Mouse (Mus musculus): ENCODE data around the gene Arglu1.

Gene Arglu1

DNA sequence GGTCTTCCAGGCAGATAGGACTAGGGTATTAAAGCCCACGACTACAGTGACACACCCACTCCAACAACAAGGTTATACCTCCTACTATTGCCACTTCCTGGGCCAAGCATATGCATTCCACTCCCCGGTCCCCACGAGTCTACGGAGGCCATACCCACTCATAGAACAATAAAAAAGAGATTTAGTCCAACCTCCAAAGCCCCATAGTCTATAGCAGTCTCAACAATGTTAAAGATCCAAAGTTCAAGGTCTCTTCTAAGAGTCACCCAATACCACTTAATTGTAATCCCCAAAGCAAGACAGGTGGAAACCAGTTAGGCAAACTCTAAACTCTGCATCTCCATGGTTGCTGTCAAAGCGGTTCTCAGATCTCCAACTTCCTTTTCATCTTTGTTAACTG lies 15.5 kb downstream of the Arglu1 start:
- H3K27me3 ChIP-seq (ENCODE audit: control insufficient read depth, insufficient read depth, low read length, poor library complexity, severe bottlenecking): no peaks in the 10 kb centered on the region
- H3K36me3 ChIP-seq (ENCODE audit: control insufficient read depth, insufficient read depth, low read length, poor library complexity, severe bottlenecking): peaks cover 12% of the 10 kb centered on the region
- DNase-seq (ENCODE audit: low read depth, low spot score): no peak

DNA sequence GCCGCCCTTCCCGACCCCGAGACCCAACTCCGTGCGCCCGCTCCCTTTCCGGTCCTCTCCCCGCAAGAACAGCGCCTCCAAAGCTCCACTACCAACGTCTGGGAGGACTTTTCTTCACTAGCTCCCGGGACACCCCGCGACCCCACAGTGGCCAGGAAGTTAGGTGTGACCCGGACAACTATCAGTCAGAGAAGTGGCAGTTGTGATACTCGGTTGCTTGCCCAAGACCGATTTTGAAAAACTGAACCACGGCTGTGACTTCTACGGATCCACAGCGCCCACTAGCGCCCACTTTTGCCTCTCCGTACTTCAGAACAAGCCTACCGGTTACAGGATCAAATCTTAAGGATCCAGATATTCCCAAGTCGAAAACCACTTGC lies 28.6 kb downstream of the Arglu1 start:
- DNase-seq (ENCODE audit: low read depth, low spot score): peak; percentile 87
- H3K27me3 ChIP-seq (ENCODE audit: control insufficient read depth, insufficient read depth, low read length, poor library complexity, severe bottlenecking): no peaks in the 10 kb centered on the region
- peaks cover 3% of the 10 kb centered on the region; the same call in 1 of the 2 replicates for H3K36me3 ChIP-seq (ENCODE audit: control insufficient read depth, insufficient read depth, low read length, poor library complexity, severe bottlenecking)

DNA sequence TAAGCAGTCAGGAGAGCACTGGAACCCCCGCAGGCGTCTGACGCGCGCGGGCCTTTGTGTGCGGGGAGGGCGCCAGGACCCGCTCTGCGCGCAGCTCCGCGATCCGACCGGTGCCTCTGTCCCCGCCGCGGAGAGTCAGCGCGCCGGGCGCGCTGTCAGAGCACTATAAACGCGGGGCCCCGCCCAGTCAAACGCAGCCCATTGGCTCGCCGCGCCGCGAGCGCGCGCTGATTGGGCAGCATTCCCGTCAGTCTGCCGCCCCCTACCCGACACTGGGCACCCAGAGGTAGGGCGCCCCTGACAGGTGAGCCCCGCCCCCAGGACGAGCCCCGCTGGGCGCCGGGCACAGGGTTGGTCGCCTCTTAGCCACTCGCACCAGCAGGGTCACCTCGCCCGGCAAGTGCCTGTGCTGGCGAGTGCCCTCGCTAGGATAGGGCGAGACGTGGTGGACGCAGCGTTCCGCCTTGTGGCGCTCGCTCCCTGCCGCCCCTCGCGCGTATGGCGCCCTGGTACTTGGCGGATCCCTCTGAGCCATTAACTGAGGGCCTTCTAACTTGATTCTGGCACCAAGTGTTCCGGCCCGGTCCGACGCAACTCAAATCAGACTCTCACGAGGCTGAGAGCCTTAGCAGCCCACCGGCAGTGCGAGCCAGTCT lies 29.1 kb downstream of the Arglu1 start, which contains the start of gene Efnb2:
Gene Efnb2 (minus strand): TSS at position 140 of the 656 bp plus-strand sequence.
- Histone ChIP-seq H3K27me3 (ENCODE audit: control insufficient read depth, insufficient read depth, low read length, poor library complexity, severe bottlenecking) (no peaks in the 10 kb centered on the region), H3K36me3 (ENCODE audit: control insufficient read depth, insufficient read depth, low read length, poor library complexity, severe bottlenecking) (no peaks in the 10 kb centered on the region)
- DNase-seq (ENCODE audit: low read depth, low spot score): peak; percentile 90

DNA sequence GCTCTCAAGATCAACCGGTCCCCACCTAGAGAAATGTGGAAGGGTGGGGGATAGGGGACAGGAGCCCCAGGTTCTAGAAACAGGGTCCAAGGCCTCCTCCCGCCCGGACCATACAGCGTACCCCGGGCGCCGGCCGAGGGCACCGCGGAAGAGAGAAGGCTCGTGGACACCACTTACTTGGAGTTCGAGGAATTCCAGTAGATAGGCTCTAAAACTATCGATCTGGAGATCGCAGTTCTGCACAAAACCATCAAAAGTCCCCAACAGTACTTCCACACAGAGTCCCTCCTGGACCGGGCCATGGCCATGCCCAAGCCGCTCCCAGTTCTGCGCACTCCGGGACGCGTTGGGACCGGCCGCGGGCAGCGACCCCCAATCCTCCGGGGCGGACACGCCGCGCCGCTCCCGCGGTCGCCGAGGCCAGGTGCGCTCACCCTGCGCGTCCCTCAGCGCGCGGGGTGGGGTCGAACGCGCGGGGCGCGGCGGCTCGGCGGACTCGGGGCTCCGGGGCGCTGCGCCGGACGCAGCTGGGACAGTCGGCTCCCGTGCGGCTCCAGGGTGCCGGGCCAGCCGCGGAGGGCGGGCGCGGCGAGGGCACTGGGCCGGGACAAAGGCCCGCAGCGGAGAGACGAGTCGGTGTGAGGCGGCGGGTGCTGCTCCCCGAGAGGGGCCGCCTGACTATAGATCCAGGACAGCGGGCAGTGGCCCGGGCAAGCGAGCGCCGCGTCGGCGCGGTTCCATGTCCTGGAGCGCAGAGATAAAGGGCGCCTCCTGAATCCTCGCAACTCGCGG lies 29.8 kb downstream of the Arglu1 start:
- peak; percentile 8 for DNase-seq (ENCODE audit: low read depth, low spot score)
- Histone ChIP-seq H3K36me3 (ENCODE audit: control insufficient read depth, insufficient read depth, low read length, poor library complexity, severe bottlenecking) (no peaks in the 10 kb centered on the region), H3K27me3 (ENCODE audit: control insufficient read depth, insufficient read depth, low read length, poor library complexity, severe bottlenecking) (no peaks in the 10 kb centered on the region)

DNA sequence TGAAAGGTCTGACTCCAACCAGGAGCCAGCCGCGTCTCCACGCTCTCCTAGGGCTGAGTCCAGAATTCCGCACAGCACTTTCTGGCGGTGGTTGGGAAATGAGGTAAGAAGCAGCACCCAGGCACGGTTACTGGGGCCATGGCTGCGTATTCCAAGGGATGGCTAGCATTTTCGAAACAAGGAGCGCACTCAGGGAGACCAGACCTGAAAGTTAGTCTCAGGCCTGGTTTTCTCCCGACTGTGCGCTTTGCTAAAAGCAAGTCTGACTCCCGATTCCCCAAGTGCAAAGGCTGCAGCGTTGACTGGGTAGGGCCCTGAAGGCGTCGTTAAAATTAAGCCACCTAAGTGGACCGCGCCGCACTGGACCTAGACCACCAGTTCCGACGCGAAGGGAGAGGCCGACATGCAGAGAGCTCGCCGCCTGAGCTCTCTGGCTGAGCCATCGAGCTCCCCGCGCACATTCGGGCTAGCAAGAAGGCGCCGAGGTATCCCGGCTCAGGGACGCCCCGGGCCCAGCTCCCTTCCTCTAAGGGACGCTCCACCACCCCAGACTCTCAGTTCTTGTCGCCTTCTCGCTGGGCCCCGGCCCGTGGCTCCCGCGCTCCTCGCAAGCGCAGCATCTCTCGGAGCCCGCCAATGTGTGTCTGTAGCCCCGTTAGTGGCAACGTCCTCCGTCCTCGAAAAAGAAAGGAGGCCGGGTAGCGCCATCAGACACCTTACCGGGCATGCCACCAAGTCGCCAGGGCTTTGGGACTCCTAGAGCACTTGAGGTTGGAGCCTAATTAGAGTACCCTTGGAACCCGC lies 30.6 kb downstream of the Arglu1 start:
- DNase-seq (ENCODE audit: low read depth, low spot score): peak; percentile 24
- H3K27me3 ChIP-seq (ENCODE audit: control insufficient read depth, insufficient read depth, low read length, poor library complexity, severe bottlenecking): no peaks in the 10 kb centered on the region
- no peaks in the 10 kb centered on the region for H3K36me3 ChIP-seq (ENCODE audit: control insufficient read depth, insufficient read depth, low read length, poor library complexity, severe bottlenecking)

DNA sequence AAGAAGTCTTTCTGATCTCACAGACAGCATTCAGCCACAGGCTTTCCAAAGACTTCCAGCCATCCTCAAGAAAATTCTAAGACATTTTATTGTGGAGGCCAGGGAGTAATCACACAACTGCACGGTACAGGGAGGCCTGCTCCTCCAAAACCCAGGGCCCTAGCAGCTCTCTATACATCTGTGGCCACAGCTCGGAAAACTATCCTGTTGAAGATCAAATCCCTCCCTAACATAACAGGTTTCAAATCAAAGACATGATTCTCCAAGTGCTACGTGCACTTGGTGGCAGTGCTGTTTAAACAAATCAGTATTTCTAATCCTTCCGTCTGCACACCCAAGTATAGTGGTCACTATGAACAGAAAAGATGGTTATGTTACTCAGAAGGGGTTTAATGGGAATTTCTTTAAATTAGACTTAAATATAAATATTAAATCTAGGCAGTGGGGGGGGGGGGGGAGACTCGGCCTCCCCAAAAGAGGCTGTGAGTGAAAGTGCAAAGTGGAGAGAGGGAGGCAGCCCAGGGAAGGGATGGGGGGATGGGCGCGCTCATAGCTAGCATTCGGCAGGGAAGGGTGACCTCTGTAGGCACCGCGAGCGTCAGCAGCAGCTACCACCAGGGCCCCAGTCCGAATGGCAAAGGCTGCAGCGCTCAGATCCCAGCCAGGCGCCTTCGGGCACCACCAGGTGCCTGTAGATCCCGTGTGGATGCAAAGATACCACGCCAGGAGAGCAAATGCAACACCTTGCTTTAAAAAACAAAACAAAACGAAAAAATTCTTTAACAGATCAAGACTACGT lies 31.7 kb downstream of the Arglu1 start:
- peak; percentile 64 for DNase-seq (ENCODE audit: low read depth, low spot score)
- Histone ChIP-seq H3K27me3 (ENCODE audit: control insufficient read depth, insufficient read depth, low read length, poor library complexity, severe bottlenecking) (no peaks in the 10 kb centered on the region), H3K36me3 (ENCODE audit: control insufficient read depth, insufficient read depth, low read length, poor library complexity, severe bottlenecking) (no peaks in the 10 kb centered on the region)

DNA sequence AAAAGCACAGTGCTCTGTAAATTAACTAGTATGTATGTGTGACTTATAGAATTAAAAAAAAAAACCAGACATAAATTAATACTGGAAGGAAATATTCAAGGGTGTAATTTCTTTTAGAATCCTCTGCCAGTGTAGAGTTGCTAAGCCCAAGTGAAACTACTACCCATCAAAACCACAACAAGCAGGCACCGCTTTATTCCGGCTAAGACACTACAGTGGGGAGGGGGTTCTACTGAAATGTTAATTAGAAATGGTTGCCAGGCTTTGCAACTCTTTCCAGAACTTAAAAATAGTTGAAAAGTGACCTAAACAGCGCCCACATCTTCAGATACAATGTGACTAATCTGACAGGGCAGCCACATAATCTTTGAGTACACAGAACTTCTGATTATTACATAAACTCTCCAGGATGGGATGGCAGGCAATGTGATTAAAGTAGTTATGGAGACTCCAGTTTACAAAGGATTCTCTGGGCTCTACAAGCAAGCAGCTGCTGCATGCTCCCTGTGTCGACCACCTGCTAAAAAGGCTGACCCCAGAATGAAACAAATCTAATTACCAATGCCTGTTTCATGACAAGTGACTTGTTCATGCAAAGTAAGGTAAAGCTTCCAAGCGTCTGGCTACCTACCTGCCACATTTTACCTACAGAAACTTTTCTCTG lies 32.5 kb downstream of the Arglu1 start:
- Histone ChIP-seq H3K27me3 (ENCODE audit: control insufficient read depth, insufficient read depth, low read length, poor library complexity, severe bottlenecking) (no peaks in the 10 kb centered on the region), H3K36me3 (ENCODE audit: control insufficient read depth, insufficient read depth, low read length, poor library complexity, severe bottlenecking) (no peaks in the 10 kb centered on the region)
- no peak for DNase-seq (ENCODE audit: low read depth, low spot score)

DNA sequence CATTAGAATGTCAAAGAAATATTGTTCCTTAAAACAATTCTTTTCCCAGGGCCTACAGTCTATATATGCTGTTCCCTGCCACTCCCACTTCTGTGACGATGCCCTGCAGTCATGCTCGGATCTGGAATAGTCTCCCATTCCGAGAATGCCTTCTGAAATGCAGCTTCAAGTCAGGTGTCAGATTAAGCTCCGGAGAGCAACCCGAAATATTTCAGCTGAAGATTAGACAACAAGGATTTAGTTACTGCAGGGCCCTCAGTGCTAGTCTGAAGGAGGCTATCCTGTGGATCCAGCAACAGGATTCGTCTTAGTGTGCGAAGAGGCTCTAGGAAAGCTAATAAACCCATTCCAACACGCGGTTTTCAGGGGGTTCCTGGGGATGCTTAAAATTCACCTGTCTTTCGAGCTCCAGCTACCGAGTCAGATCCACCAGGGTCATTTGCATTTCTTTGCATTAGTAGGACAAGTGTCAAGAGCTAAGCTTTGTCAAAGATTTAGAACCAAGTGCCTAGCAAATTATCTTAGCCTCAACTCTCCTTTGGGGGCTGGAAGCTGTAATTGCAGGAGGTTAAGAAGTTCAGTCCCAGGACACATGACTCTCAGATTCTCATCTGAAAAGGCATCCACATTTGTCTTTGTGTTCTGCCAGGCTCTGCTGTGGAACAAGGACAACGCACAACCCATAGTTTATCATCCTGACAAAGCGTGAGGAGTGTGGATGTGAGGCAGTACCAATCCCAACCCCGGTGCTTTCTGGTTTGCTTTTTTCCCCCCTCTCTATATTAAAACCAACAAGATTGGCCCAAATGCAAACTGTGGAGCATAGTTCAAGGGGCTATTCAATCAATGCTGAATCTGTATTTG lies 33.5 kb downstream of the Arglu1 start:
- Histone ChIP-seq H3K27me3 (ENCODE audit: control insufficient read depth, insufficient read depth, low read length, poor library complexity, severe bottlenecking) (no peaks in the 10 kb centered on the region), H3K36me3 (ENCODE audit: control insufficient read depth, insufficient read depth, low read length, poor library complexity, severe bottlenecking) (no peaks in the 10 kb centered on the region)
- no peak for DNase-seq (ENCODE audit: low read depth, low spot score)

DNA sequence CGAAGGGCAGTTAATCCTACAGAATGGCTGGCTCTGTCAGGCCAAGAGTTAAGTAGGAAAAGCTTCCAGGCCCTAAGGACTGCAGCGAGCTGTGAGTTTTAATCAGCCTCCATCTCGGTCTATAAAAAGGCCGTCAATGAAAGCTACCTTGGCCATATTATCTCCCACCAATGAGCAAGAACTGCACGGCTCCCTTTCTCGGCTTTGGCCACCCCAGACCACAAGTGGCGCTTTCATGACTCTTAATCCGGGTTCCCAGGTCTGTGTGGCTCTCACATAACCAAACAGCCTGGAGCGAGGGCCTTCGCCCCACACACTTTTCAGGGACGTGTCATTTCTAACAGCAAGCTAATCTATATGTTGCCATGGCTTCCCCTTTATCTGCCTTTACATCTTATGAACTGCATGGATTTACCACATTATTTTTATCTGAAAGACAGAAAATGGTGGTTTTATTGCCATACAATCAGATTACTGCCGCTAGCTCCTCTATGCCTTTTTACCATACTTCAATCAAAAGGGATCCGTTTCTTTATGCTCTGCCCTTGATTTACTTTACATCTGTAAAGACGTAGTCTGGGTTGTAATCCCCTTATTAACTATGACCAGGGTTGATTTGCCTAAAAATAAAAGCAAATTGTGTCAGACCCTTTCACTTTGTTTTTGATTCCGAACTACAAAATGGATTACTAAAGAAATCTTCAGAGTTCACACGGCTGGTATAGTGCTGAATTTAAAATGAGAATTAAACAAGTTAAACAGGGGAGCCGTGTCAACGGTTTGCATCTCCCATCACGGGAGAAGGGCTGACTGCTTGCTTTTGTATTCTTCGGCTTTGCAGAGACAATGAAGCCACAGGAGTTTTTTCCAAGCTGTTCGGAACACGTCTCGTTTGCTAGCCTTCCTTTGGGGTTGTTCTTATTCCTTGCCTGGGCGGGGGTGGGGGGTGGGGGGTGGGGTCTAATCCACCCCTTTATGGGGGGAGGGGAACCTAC lies 34.7 kb downstream of the Arglu1 start:
- no peaks in the 10 kb centered on the region for H3K36me3 ChIP-seq (ENCODE audit: control insufficient read depth, insufficient read depth, low read length, poor library complexity, severe bottlenecking)
- DNase-seq (ENCODE audit: low read depth, low spot score): no peak
- H3K27me3 ChIP-seq (ENCODE audit: control insufficient read depth, insufficient read depth, low read length, poor library complexity, severe bottlenecking): no peaks in the 10 kb centered on the region

DNA sequence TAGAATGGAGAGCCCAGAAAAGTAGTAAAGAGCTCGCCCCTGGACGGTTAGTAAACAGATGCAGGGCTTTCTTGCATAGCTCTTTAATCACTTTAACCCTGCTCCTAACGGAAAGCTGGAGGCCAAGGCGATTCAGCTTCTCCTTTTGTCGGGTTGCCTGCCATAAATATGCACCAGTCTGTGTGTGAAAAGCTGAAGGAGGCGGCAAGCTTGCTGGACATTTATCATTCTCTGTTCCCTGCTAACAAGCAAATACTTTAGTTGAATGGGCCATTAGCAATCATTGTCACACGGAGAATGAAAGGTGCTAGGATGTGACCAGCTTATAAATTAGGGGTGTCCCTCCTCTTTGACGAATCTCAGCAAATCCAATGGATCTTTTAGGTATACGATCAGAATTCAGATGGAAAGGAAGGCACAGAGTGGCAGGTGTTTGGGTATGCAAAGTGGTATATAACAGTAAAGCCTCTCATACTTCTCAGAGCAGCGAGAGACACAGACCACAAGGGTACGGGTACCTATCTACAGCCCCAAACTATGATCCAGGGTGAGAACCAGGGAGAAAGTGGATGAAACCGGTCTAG lies 36.3 kb downstream of the Arglu1 start:
- no peaks in the 10 kb centered on the region for H3K27me3 ChIP-seq (ENCODE audit: control insufficient read depth, insufficient read depth, low read length, poor library complexity, severe bottlenecking)

DNA sequence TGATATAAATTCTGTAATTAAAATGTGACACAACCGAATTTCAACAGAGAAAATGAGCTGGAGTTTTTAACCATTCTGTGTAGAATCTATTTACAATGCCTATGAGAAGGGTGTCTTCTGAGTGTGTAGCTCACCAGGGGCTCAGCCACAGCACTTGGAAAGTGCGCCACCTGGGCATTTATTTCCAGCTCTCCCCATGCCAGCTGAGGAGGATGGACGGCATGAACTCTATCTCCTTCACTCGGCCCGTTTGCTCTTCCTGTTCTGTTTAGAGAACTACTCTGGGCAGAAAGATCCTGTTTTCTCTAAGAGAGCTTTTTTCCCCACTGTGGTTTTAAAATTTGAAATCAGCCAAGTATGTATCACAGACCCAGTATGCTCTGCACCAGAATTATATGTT lies 37.0 kb downstream of the Arglu1 start:
- no peak for DNase-seq (ENCODE audit: low read depth, low spot score)
- no peaks in the 10 kb centered on the region for H3K27me3 ChIP-seq (ENCODE audit: control insufficient read depth, insufficient read depth, low read length, poor library complexity, severe bottlenecking)
- H3K36me3 ChIP-seq (ENCODE audit: control insufficient read depth, insufficient read depth, low read length, poor library complexity, severe bottlenecking): no peaks in the 10 kb centered on the region

More for the DNA sequence above, 36.3 kb downstream of the Arglu1 start:
- DNase-seq (ENCODE audit: low read depth, low spot score): no peak
- H3K36me3 ChIP-seq (ENCODE audit: control insufficient read depth, insufficient read depth, low read length, poor library complexity, severe bottlenecking): no peaks in the 10 kb centered on the region

DNA sequence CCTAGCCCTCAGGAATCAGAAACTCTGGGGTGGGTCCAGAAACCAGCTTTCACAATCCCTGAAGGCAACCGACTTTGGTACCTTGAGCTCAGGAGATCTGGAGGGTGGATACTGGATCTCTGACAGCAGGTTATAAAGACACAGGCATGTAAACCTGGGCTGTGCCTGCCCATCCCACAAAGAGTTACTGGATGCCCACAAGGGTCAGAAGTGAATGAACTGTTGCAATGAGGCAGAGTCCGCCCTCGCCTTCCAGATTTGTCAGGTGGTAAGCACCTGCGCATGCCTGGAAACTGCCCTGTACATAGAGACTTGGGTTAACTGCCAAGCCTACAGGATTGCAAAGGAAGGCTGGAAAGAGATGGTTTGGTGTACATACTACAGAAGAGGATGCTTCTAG lies 37.9 kb downstream of the Arglu1 start:
- Histone ChIP-seq H3K36me3 (ENCODE audit: control insufficient read depth, insufficient read depth, low read length, poor library complexity, severe bottlenecking) (no peaks in the 10 kb centered on the region), H3K27me3 (ENCODE audit: control insufficient read depth, insufficient read depth, low read length, poor library complexity, severe bottlenecking) (no peaks in the 10 kb centered on the region)
- no peak for DNase-seq (ENCODE audit: low read depth, low spot score)

Measured in splenic B cell, adult 2 months (primary cell).